Mouse (Mus musculus) kidney, postnatal 4 days (tissue): ENCODE measurements around the gene Lce3e.

Experiments
- DNase-seq, 2 experiments: peaks; one replicate each; pipeline ENCODE4 v3.0.0; 2021; ENCODE audit warnings: mixed read lengths in 2 of 2

Gene Lce3e

DNA sequence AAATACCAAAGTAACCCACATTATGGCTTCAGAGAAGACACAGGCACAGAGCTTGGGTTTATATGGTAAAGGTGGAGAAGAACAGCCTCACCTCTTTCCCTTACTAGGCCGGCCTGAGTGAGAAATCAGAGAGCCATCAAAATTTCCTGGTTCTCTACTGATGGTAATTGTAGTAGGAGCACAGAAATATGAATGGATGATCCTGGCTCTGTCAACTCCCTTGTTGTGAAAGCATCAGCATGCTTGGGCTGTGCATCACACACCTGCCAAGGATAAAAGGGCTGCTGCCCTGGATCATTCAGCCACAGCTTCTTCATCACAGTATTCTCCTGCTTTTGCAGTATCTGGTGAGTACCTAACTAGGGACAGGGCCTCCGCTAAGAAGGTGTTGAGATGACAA is at the start of gene Lce3e:
Gene Lce3e, plus strand, starts transcription at position 301 of the 400 bp plus-strand sequence.
- no peak for DNase-seq

DNA sequence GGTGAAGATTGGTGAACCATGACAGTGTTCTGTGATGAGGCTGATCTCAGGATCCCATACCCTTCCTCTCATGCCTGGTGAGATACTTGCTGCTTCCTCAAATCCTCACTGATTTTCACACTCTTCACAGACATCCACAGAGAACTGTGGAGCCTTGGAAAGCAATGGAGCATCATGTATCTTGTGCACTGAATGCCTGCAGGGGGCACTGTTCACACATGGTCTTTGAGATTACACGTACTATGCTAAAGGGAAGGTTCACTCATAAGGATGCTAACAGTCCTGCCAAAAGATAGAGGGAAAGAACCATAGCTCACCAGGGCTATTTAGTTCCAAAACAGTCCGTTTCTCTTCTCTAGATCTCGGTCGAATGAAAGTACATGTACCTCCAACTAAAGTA is 46.5 kb upstream of the Lce3e start:
- DNase-seq = peak; percentile 53 to 61

DNA sequence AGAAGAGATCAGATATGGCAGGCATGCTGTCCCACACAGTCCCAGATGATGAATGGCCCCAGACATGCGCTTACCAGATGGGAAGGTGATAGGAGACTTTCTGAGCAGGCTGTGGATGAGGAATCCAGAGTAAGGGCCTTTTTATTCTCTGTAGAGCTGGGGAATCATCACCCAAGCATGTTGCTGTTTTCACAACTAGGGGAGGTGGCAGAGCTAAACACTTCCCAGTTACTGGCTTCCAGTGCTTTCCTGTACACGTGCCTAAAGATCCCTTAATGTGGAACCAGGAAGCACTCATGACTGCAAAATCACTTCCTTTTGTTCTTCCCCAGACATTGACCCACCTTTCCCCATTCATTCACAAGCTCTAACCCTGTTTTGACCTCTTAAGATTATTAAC is 40.7 kb upstream of the Lce3e start, which contains the start of gene Lce3a:
Gene Lce3a, minus strand, starts transcription at position 101 of the 400 bp plus-strand sequence.
- DNase-seq = no peak

DNA sequence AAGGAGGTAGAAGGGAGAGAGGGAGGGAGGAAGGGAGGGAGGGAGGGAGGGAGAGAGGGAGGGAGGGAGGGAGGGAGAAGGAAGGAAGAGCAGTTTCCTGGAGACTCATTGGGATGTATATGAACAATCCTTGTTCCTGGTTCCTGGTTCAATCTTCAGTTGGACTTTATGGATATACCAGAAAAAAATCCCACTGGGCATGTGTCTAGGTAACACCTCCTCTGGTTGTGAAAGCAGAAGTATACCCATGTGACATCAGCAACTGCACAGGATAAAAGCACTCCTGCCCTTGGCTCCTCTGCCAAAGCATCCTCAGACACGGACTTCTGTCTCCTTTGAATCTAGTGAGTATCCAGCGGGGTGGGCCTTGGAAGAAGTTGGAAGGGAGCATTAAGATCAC is 34.2 kb upstream of the Lce3e start, which contains the start of gene Lce3b:
Gene Lce3b, plus strand, starts transcription at position 301 of the 400 bp plus-strand sequence.
- no peak for DNase-seq

DNA sequence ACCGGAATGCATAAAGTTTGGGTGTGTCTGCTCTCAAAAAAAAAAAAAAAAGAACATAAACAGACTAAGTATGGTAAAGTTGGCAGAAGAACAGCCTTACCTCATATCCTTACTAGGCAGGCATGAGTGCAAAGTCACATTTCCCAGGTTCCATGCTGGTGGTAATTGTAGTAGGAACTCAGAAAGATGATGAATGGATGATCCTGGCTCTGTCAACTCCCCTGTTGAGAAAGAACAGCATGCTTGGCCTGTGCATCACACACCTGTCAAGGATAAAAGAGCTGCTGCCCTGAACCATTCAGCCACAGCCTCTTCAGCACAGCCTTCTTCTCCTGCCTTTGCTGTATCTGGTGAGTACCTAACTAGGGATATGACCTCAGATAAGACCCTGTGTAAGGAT is 22.7 kb upstream of the Lce3e start, which contains the start of gene Lce3c:
Gene Lce3c, plus strand, starts transcription at position 301 of the 400 bp plus-strand sequence.
- no peak for DNase-seq

DNA sequence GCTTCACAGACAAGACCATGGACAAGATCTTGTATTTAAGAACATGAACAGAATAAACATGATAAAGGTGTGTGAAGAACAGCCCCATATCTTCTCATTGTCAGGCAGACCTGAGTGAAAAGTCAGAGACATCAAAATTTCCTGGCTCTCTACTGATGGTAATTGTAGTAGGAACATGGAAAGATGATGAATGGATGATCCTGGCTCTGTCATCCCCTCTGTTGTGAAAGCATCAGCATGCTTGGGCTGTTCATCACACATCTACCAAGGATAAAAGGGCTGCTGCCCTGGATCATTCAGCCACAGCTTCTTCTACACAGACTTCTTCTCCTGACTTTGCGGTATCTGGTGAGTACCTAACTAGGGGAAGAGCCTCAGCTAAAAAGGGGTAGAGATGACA is 9.8 kb upstream of the Lce3e start, which contains the start of gene Lce3d:
Gene Lce3d, plus strand, starts transcription at position 301 of the 400 bp plus-strand sequence.
- DNase-seq = no peak

DNA sequence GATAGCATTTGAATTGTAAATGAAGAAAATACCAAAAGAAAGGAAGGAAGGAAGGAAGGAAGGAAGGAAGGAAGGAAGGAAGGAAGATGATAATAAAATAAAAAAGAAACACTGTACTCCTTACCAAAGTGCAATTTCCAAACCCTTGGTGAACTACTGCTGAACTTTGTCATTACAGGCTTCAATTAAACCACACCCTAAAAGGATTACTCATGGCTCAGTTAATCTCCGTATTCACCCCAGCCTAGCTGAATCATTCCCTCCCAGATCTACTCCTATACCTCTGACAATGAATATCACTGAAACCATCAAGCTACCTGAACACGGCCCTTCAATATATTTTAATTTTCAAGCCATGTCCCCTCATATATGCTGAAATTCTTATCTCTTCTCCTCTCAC is 11.6 kb downstream of the Lce3e start:
- no peak for DNase-seq

DNA sequence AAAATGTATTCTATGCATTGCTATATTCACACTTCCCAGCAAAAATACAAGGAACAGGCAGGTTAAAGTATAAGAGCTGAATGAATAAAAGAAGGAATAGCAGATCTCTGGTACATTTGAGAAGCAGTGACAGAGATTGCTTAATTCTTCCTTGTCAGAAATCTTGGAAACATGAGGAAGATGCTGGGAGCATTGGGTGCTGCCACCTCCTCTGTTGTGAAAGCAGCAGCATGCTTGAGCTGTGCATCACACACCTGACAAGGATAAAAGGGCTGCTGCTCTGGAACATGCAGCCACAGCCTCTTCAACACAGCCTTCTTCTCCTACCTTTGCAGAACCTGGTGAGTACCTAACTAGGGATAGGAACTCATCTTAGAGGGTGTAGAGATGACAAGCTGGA is 25.1 kb downstream of the Lce3e start, which contains the start of gene Lce3f:
Gene Lce3f, plus strand, starts transcription at position 301 of the 400 bp plus-strand sequence.
- no peak for DNase-seq

DNA sequence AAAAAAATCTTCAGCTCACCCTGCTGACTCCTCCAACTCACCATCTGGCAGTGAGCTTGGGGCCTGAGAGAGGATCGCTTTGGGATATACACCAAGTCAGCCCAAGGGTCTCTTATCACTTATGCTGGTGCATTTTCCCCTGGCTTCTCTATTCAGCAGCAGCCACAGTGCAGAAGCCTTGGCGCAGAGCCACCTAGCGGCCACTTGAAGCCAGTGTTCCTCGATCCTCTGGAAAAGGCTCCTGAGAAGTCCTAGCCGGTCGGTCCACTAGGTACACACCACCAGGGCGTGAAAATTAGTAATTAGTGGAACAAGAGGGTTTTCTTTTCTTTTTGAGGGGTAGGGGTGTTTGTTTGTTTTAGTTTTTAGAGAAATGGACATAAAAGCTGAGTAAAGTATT is 31.8 kb downstream of the Lce3e start:
- DNase-seq = peak; percentile 83 to 85

DNA sequence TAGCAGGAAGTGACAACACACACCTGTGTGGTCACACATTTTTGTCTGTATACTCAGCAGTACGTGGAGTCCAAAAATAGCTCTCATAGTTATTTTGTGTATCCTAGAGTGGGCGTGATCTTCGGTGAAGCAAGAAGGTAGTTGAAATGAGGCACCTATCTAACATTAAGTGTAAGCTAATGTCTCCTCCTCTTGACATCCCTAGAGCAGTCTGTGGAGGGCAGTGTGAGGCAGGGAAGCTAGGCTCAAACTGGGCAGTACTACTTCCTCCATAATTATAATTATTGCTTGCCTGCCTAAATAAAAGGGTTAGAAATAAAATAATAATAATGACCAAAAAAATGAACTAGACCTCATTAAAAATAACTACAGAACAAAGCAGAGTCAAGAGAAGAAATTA is 33.8 kb downstream of the Lce3e start:
- DNase-seq = no peak

DNA sequence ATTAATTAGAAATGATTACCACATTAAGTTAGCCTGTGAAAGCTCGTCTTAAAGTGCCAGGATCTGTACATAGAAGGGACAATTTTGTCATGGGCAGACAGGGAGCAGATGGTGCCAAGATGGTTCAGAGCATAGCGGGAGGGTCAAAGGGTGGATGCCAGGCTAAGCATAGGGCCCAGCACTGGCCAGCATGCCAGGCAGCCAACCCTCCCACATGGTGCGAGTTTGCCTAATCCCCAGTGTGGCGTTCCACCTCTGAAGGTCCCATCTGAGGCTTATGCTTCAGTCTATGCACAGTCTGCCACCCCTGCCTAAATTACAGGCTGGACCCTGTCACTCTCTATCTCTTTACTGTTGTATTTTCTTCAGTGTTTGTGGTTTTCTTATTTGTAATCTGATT is 36.0 kb downstream of the Lce3e start:
- no peak for DNase-seq

DNA sequence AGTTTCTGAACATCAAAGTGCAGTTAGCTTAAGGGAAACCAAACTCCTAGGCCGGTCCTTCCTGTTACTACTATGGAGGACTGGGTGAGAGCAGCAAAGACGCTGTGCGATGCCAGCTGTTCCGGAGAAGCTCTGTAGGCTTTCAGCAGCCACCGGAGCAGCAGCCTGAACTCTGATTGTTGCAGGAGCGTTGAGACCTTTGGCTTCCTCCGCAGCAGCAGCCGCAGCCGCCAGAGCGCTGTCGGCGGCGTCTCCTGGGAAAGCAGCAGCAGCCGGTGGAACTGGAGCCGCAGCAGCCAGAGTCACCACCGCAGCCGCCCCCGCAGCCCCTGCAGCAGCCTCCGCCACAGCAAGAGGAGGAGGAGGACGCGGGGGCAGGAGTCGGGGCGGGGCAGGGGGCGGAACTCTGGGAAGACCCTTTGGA is 47.5 kb downstream of the Lce3e start:
- peak; percentile 75 to 84 for DNase-seq

DNA sequence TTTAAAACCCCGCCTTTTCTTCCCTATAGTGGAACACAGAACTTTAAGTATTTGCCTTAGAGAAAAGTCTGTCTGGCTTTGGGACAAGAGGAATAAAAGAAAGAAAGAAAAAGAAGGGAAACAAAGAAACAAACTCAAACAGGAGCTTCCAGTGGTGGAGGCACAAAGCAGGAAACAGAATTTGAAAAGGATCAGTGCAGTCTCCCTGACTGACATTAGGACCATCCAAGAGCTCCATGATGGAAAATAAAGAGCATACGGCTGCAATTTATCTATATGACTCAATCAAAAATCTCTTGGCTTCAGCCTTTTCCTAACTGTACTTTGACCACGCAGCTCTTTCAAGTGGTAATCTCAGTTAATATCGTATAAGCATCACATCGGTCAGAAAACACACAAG is 48.0 kb downstream of the Lce3e start:
- no peak for DNase-seq

DNA sequence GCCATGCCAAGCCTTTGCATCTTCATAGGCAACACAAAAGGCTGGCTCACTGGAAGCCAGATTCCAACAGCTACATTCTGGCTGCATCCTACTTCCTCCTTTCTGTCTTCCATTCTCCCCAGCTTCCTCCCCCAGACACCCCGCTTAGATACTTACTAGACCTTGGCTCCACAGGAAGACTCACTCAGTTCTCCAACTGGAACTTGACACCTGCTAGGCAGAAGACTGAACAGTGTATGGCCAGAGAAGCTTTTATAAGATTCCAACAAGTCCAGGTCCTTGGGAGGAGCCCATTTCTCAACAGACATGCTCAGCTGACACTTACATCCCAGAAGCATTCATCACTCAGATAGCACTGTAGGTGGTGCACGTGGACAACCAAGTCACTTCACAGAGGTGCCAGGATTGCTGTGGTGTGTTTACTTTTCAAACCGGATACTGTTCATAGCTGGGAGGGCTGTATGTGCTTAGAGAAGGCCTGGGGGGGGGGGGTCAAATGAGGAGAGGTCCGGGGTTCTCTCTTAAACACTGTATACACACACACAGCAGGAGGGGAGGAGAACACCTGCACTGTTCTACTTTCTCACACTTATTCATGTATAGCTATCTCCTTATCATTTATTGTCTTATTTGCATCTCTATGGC is 48.7 kb downstream of the Lce3e start, which contains the start of gene Crct1:
Gene Crct1, minus strand, starts transcription at position 228 of the 645 bp plus-strand sequence.
- DNase-seq = no peak
